Mouse (Mus musculus): ENCODE measurements around the gene Kdf1.

- TF ChIP-seq GATA1 (IDR thresholded peaks at IDR 0.05; ENCODE audit: low read length) (no peak), TAL1 (IDR thresholded peaks at IDR 0.05; ENCODE audit: low read length) (no peak)
Observed at GRCm38 (mm10) chr4:133567251-133567650, 48.5 kb downstream of the Kdf1 start.

All from erythroblast, embryonic 14.5 days (primary cell).